Mouse (Mus musculus): ENCODE data around the gene Junb.

Junb gene

GRCm38 (mm10) chr8:84970135-84970790 is 8.3 kb downstream of the Junb start:
- peak; percentile 47 for DNase-seq

- peak; percentile 78 for DNase-seq
Measured at GRCm38 (mm10) chr8:84969241-84970134, 9.0 kb downstream of the Junb start, which contains the start of the genes Gm49661, Prdx2 and Rnaseh2a. Gene Gm49661, minus strand, starts transcription at chr8:84969433. Gene Prdx2, plus strand, starts transcription at chr8:84969587. Gene Rnaseh2a, minus strand, starts transcription at chr8:84969767.

DNA sequence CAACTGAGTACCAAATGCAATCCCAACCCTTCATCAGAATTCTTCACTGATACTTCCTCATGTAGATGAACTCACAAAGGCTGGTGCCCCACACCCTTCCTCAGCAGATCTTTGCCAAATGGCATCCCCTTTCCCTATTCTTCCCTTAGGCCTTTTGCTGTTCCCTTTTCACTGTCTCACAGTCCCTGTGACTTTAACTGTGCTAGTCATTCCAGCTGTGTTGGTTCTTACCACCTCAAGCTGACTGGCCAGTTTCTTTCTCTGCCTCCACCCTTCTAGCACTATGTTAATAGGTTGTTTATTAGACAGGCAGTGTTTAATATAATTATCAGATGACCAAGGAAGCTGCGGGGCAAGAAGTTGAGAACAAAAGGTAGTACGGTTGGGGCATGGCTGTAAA is 9.9 kb downstream of the Junb start:
- no peak for DNase-seq

DNA sequence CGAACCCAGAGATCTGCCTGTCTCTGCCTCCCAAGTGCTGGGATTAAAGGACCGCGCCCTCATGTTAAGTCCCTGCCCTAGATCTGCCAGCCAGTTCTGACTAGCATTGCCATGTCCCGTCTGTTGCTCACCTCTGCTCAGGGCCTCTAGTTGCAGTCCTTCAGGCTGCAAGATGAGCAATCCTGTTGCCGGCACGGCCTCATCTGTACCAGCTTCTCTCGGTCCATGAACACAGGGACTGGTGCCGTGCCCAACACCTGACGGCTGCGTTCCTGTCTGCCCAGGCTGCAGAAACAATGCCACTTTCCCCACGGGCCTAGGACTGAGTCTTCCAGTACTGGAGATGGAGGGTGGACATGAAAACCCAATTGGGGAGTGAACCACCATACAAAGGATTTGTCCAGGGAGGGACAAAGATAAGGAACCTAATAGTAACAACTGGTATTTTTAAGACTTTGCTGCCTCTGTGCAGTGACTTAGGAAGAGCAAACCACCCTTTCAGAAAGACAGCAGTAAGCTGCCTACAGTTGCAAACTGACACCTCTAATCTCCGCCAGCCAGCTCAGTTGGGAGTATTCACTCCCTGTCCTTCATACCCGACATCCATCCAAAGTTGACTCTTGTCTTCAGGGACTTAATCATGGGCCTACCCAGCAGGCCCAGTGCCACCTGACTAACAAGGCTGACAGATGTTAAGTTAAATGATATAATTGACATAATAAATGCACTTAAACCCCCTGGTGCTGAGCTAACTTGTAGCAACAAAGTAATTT is 10.8 kb downstream of the Junb start:
- DNase-seq, result no peak

DNA sequence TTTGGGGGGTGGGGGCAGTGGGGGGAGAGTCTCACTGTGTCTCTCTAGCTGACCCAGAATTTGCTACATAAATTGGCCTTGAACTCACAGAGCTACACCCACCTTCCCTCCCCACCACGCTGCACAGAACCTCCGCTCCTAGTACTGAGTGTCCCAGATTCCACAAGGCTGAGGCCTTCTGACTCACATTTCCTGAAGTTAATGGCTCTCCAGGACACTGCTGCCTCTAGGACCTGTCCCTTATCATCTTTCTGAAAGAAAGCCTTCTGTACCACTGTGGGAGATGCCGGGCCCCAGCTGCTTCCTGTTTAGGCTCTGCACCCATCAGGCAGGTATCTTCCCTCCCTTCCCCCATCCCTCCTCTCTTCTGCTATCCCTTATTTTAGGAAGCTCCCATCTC is 11.9 kb downstream of the Junb start:
- DNase-seq, result peak; percentile 56

DNA sequence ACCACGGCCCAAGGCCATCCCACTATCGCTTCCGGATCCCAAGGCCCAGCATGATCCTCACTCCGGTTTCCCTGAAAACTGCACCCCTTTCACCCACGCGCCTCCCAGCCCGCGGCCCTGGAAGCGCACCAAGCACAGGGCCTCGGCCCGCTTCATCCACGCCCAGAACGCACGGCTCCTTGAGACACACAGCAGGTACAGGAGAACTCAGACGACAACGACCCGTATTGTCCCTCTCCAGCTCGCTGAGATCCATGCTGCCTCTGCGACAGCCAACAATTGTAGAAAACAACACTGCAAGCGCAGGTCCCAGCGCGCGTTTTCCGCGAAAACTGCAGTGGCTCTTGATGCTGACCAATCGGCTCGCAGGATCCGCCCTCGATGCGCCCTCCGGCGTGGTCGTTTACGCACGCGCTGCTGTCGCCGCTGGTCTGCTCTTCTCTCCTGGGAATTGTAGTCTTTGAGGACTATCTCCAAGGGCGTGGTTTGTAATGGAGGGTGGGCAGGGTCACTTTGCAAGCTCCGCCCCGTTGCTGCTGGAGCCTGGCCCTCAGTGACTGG is 12.7 kb downstream of the Junb start:
- peak; percentile 96 for DNase-seq

DNA sequence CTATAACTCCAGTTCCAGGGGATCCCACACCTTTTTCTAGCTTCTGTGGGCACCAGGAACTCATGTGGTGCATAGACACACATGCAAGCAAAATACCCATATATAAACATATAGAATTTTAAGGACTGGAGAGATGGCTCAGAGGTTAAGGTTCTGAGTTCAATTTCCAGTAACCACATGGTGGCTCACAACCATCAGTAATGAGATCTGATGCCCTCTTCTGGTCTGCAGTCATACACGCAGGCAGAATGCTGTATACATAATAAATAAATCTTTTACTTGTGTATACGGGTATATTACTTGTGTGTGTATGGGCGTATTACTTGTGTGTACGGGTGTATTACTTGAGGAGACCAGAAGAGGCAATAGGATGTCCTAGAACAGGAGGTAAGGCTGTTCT is 14.6 kb downstream of the Junb start:
- DNase-seq, result no peak

- no peak for DNase-seq
Measured at GRCm38 (mm10) chr8:84959811-84960210, 18.7 kb downstream of the Junb start.

GRCm38 (mm10) chr8:84956768-84957167 is 21.8 kb downstream of the Junb start:
- DNase-seq, result peak; percentile 90

DNA sequence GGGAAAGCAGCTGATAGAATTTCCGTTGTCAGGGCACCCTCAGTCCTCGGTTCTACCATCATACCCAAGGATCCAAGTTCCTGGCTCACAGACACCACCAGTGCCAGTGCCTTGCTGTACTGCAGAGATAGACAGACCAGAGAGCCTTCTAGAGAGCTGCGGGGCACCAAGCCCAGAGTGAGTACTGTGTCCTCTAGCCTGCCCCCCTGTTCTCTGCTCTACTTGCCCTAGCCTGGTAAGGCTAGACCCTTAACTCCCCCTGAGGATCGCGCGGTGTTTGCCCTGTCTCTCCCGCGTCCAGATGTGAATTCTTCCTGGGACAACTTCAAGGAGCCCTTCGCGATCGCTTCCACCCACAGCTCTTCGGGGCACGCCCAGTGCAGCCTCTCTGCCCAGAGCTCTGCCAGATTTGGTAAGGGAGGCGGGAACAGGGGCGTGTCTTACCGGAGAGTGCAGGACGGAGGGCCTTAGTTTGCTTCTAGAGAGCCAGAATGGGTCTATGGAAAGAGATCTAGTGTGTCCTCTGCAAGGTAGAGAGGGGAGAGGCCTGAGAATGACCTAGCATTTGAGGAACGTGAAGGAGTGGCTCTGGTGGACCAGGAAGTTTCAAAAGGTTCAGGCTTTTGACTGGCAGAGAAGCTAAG is 25.8 kb downstream of the Junb start:
- DNase-seq, result no peak

- DNase-seq, result no peak
Measured at GRCm38 (mm10) chr8:84949753-84950152, 28.8 kb downstream of the Junb start.

DNA sequence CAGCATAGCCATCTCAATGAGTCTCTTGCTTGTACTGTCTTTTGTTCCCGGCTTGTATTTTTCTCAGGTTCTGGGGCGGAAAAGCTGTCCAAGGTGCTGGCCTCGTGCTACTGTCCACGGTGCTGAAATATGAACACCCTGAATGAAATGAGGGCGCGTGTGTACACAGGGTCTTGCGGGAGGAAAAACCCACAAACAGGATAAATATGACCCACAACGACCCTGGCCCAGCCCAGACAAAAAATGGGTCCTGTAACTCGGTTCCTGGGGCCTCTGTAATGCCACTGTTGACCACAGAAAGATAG is 31.3 kb downstream of the Junb start:
- DNase-seq, result no peak

- peak; percentile 82 for DNase-seq
Measured at GRCm38 (mm10) chr8:84946528-84947240, 31.8 kb downstream of the Junb start, which contains the start of gene Rtbdn. Gene Rtbdn, plus strand, starts transcription at chr8:84946991.

- peak; percentile 78 for DNase-seq
Measured at GRCm38 (mm10) chr8:84945633-84946527, 32.6 kb downstream of the Junb start.

DNA sequence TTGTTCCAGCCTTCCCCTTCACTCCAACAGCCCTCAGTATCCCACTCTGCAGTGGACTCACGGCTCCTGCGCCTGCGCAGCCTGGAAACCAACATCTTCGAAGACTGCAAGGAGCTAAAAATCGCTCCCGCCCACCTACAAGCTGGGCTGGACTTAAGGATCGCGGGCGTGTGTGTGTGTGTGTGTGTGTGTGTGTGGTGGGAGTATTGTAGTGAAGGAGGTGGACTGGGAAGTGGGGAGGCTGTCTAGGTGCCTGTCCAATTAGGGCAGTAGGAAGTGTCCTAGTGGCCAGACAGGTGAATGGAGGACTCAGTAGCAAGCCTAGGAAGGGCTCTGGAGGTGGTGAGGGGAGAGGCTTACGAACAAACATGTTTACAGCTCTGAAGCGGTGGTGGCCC is 33.3 kb downstream of the Junb start:
- DNase-seq, result peak; percentile 73

DNA sequence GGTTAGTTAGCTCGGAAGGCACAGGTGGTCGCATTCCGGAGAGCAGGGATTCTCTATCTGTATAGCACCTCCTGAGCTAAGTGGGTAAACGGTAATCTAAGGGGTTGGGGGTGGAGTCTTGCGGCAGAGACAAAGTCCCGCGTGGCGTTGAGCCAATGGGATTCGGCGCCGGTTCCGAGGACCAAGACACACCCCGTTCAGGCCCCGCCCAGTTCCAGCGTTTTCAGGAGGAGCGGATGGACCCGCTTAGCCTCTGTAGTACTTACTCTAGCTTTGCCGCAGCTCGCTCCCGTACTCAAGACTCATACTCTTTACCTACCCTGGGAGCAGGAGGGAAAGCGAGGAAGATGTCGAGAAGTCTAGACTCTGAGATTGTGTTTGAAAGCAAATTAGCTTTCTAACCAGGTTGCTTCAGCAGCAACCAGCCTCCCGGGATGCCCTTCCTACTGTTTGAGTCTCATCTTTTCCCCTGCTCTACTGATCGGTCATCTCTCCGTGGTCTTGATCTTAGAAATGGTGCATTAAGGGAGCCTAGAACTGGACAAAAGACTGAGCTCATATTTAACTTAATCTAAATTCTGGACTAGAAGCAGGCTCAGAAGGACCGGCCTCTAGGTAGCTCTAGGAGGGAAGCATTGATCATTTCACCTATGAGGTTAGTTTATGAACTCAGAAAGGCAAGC is 33.9 kb downstream of the Junb start:
- peak; percentile 81 for DNase-seq

DNA sequence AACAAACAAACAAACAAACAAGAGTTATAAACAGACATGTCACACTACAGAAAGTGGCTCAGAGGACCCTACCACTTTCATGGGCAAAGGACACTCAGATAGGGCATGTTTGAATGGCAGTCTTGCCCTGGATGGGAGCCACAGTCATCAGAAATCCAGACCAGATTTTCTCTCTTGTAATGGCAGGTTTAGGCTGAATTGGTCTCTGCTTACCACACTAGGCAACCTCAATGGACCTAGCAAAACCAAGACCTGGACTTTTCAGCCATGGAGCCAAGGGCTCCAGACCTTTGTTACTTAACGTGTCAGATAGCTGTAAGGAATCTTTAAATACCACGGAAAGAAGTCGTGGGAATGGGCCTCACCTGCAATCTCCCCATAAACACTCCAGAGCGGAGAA is 34.8 kb downstream of the Junb start:
- DNase-seq, result no peak

- peak; percentile 66 for DNase-seq
Measured at GRCm38 (mm10) chr8:84937620-84938485, 40.7 kb downstream of the Junb start.

- peak; percentile 82 for DNase-seq
Measured at GRCm38 (mm10) chr8:84936962-84937546, 41.5 kb downstream of the Junb start, which contains the start of gene Mast1. Gene Mast1, minus strand, starts transcription at chr8:84937359.

Measured in cerebellum, adult 9-10 months (tissue).